8 mouse cellular contexts compared by ENCODE assay signal in genomic region chr6:122297279-122298222, GRCm38 (mm10). TPM values are rescaled to one million over a fixed set of nuclear protein-coding genes. Genes with fewer than 3 reads are reported as not detected.
DNase-seq lines count a peak whose midpoint lies in the region; ATAC-seq lines count a peak whose summit lies in the region.

No protein-coding gene starts in this region.

- no peaks in the 10 kb centered on the region for H3K9me3 ChIP-seq in lung, embryonic 16.5 days (ENCODE audit: control insufficient read depth, low read length)
- H3K9me3 ChIP-seq in heart, embryonic 11.5 days (replicated peaks; ENCODE audit: control insufficient read depth, low read length): no peaks in the 10 kb centered on the region
- H3K9me3 ChIP-seq in midbrain, embryonic 16.5 days (replicated peaks; ENCODE audit: control insufficient read depth, low read length, poor library complexity, severe bottlenecking): no peaks in the 10 kb centered on the region

- intact Hi-C loops in left cerebral cortex, postnatal 4 days (cut with DNase I): no loop called here

- H3K27me3 ChIP-seq in lung, embryonic 16.5 days (ENCODE audit: control insufficient read depth, insufficient read depth, low read depth, low read length): no peaks in the 10 kb centered on the region
- H3K27me3 ChIP-seq in heart, embryonic 11.5 days (ENCODE audit: control insufficient read depth, insufficient read depth, low read length): no peaks in the 10 kb centered on the region
- no peaks in the 10 kb centered on the region for H3K27me3 ChIP-seq in midbrain, embryonic 16.5 days (ENCODE audit: control insufficient read depth, insufficient read depth, low read depth, low read length)

- ATAC-seq in lung, embryonic 16.5 days (ENCODE audit: low read depth): peak; percentile 61
- peak; percentile 47; the same call in 1 of the 2 replicates for ATAC-seq in heart, embryonic 11.5 days (replicated peaks; ENCODE audit: insufficient number of reproducible peaks, low FRiP score, low TSS enrichment)
- peak; percentile 86 for ATAC-seq in midbrain, embryonic 16.5 days

- peaks cover 3% of the 10 kb centered on the region; the same call in 1 of the 2 replicates for H3K4me1 ChIP-seq in lung, embryonic 16.5 days (replicated peaks; ENCODE audit: control insufficient read depth, insufficient read depth, low read length)
- no peaks in the 10 kb centered on the region; the same call in 1 of the 2 replicates for H3K4me1 ChIP-seq in heart, embryonic 11.5 days (ENCODE audit: control insufficient read depth, insufficient read depth, low read length)
- H3K4me1 ChIP-seq in midbrain, embryonic 16.5 days (ENCODE audit: control insufficient read depth, insufficient read depth, low read length): peaks cover 19% of the 10 kb centered on the region

- peak overlapping the region; percentile 82 for H3K4me2 ChIP-seq in lung, embryonic 16.5 days (ENCODE audit: low read depth, low read length)
- H3K4me2 ChIP-seq in heart, embryonic 11.5 days: peak overlapping the region; percentile 76
- H3K4me2 ChIP-seq in midbrain, embryonic 16.5 days (ENCODE audit: low read length): peak overlapping the region; percentile 68

- WGBS in lung, embryonic 16.5 days: 5% methylated on average over 25 of the region's 25 CpGs
- WGBS in heart, embryonic 11.5 days (ENCODE audit: insufficient replicate concordance): 7% methylated on average over 25 of the region's 25 CpGs
- WGBS in midbrain, embryonic 16.5 days: 5% methylated on average over 25 of the region's 25 CpGs

- no peaks in the 10 kb centered on the region for H3K36me3 ChIP-seq in lung, embryonic 16.5 days (ENCODE audit: control insufficient read depth, insufficient read depth, low read length)
- no peaks in the 10 kb centered on the region for H3K36me3 ChIP-seq in heart, embryonic 11.5 days (ENCODE audit: control insufficient read depth, insufficient read depth, low read length)
- no peaks in the 10 kb centered on the region for H3K36me3 ChIP-seq in midbrain, embryonic 16.5 days (ENCODE audit: control insufficient read depth, insufficient read depth, low read length)

- H3K9ac ChIP-seq in lung, embryonic 16.5 days (ENCODE audit: low read length): peak overlapping the region; percentile 66
- peak overlapping the region; percentile 74 for H3K9ac ChIP-seq in heart, embryonic 11.5 days (ENCODE audit: low read depth, low read length)
- H3K9ac ChIP-seq in midbrain, embryonic 16.5 days (ENCODE audit: low read depth, low read length): peak overlapping the region; percentile 72

- peak overlapping the region; percentile 59 for H3K4me3 ChIP-seq in lung, embryonic 16.5 days (ENCODE audit: low read length)
- H3K4me3 ChIP-seq in heart, embryonic 11.5 days (ENCODE audit: low read depth, low read length): peak overlapping the region; percentile 55
- H3K4me3 ChIP-seq in midbrain, embryonic 16.5 days (ENCODE audit: low read depth, low read length): peak overlapping the region; percentile 45

- no peak for DNase-seq in lung, postnatal 25 days (ENCODE audit: low spot score)
- peak; percentile 27 for DNase-seq in c-Kit-positive CD71-positive TER-119-positive erythroid progenitor cells, embryonic 14.5 days (ENCODE audit: low spot score)
- peak; percentile 38 for DNase-seq in left cerebral cortex, postnatal 4 days
- DNase-seq in spleen, postnatal 14 days (ENCODE audit: low spot score in 2 of 2): no peak
- no peak for DNase-seq in ovary, adult 18-20 months (ENCODE audit: low spot score)

- peak overlapping the region; percentile 22; the same call in 1 of the 2 replicates for H3K27ac ChIP-seq in lung, embryonic 16.5 days (ENCODE audit: low read length)
- no peak overlapping the region for H3K27ac ChIP-seq in heart, embryonic 11.5 days (ENCODE audit: low read depth, low read length)
- peak overlapping the region; percentile 88 for H3K27ac ChIP-seq in midbrain, embryonic 16.5 days (ENCODE audit: low read length)

RNA-seq across cellular contexts. Expression of gene M6pr, which starts 11.0 kb away (rescaled TPM):
- polyA plus RNA-seq in lung, embryonic 16.5 days (2015; fragmentation: Nextera tagmentation; extraction: Ambion mirVana): 123 and 126 TPM in 2 replicates
- polyA plus RNA-seq in heart, embryonic 11.5 days (2014; fragmentation: Nextera tagmentation; extraction: Ambion mirVana): 84.9 and 93.0 TPM in 2 replicates
- 10 to 100 TPM; 35.2 to 38.2 TPM for total RNA-seq in left cerebral cortex, postnatal 4 days (2021)
- 50.5 and 54.1 TPM in 2 replicates for polyA plus RNA-seq in midbrain, embryonic 16.5 days (2015; fragmentation: Nextera tagmentation; extraction: Ambion mirVana)

RNA-seq across cellular contexts. Expression of gene Klrg1, which starts 14.9 kb away (rescaled TPM):
- not detected in 2 replicates for polyA plus RNA-seq in lung, embryonic 16.5 days (2015; fragmentation: Nextera tagmentation; extraction: Ambion mirVana)
- polyA plus RNA-seq in heart, embryonic 11.5 days (2014; fragmentation: Nextera tagmentation; extraction: Ambion mirVana): not detected in 2 replicates
- under 1 TPM in 1 of 2 experiments, not detected in 1; 0.66 TPM for total RNA-seq in left cerebral cortex, postnatal 4 days (2021)
- polyA plus RNA-seq in midbrain, embryonic 16.5 days (2015; fragmentation: Nextera tagmentation; extraction: Ambion mirVana): 1.4 and 1.6 TPM in 2 replicates

RNA-seq across cellular contexts. Expression of gene Phc1, which starts 42.8 kb away (rescaled TPM):
- 12.9 and 15.4 TPM in 2 replicates for polyA plus RNA-seq in lung, embryonic 16.5 days (2015; fragmentation: Nextera tagmentation; extraction: Ambion mirVana)
- 15.7 and 17.1 TPM in 2 replicates for polyA plus RNA-seq in heart, embryonic 11.5 days (2014; fragmentation: Nextera tagmentation; extraction: Ambion mirVana)
- total RNA-seq in left cerebral cortex, postnatal 4 days (2021): 100 to 1,000 TPM; 107 to 111 TPM
- 32.2 and 34.2 TPM in 2 replicates for polyA plus RNA-seq in midbrain, embryonic 16.5 days (2015; fragmentation: Nextera tagmentation; extraction: Ambion mirVana)

Comparison
In these comparisons a context has a peak if more than half of its experiments do, and no peak if none do; other contexts are left out.
1. DNase-seq: peak in c-Kit-positive CD71-positive TER-119-positive erythroid progenitor cells, embryonic 14.5 days (single experiment) and left cerebral cortex, postnatal 4 days (single experiment); none in lung, postnatal 25 days (single experiment), spleen, postnatal 14 days (0 of 2) and ovary, adult 18-20 months (single experiment).
2. Peak in every context shown above with its lines, with median percentiles within 50 percentile points of each other: ATAC-seq, H3K4me2 ChIP-seq, H3K4me3 ChIP-seq and H3K9ac ChIP-seq.